In the genomic region with DNA sequence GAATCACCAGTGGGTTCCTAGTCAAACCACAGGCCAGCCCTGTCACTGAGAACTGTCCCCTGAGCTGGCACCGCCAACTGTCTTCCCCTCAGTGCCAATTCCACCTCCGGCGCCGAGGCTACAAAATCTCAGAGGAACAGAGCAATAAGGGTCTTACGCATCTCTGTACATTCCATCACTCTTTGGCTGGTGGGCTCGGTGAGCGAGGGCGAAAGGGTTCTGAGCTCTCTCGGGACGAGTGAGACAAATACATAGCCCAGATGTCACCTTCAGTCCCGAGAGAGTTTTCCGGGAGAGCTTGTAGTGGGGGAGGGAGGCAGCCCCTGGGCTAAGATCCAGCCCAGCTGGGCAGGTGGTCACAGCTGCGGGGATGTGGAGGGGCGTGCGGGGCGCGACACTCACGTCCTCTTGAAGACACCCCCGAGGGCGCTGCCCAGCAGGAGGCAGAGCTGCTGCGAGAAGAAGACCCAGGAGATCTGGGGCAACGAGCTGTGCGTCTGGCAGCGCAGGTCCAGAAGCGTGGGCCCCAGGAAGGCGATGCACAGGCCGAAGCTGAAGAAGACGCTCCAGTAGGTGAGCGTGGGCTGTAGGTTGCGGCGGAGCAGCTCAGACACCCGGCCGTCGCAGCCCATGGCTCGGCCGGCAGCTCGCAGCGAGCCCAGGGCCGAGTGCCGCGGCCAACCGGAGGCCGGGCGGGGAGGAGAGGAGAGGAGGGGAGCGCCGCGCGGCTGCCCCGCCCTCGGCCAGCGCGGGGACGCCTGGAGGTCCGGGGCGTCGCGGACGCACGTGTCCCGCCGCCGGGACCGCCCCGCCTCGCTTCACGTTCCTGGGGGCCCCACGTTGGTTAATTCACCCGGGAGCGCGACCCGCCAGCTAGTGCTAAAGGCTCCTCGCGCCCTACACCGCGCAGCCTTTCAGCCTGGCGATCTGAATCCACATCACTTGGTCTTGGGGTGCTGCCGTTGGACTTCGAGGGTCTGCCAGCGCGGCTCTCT, we compare ENCODE assay signal across 8 mouse cellular contexts. TPM values are rescaled to one million over a fixed set of nuclear protein-coding genes. Genes with fewer than 3 reads are reported as not detected.
A peak's percentile ranks its signal among the peaks of the same experiment; 100 is the strongest.
DNase-seq lines count a peak whose midpoint lies in the region; ATAC-seq and TF ChIP-seq lines count a peak whose summit lies in the region.

A gene (minus strand): TSS at position 802 of the 995 bp plus-strand sequence.

- ATAC-seq in Patski = peak; percentile 67
- ATAC-seq in hindbrain, embryonic 13.5 days (ENCODE audit: low FRiP score) = peak; percentile 84

- peak within 1 kb of the TSS; percentile 92 for H3K4me2 ChIP-seq in hindbrain, embryonic 13.5 days

- CTCF ChIA-PET in Patski (lab: Charles Lee) = interaction anchor here (1.4 kb wide), 1 partner anchor 11 kb away, joined by 4 read pairs; no protein-coding TSS in a partner anchor

- no peak within 1 kb of the TSS for H3K27ac ChIP-seq in hindbrain, embryonic 13.5 days

- POLR2A ChIA-PET in Patski (lab: Charles Lee) = no interaction called here

- WGBS in hindbrain, embryonic 13.5 days = 2% methylated on average over 80 of the region's 80 CpGs

- no peaks in the 10 kb centered on the region for H3K9me3 ChIP-seq in hindbrain, embryonic 13.5 days

- in situ Hi-C loops in Patski (cut with MboI; ENCODE audit: low pct_unique_long_range_greater_than_20kb) = no loop called here

- no peaks in the 10 kb centered on the region for H3K36me3 ChIP-seq in hindbrain, embryonic 13.5 days

- peaks cover 13% of the 10 kb centered on the region for H3K4me1 ChIP-seq in hindbrain, embryonic 13.5 days (replicated peaks)

- peaks cover 52% of the 10 kb centered on the region for H3K27me3 ChIP-seq in Patski
- H3K27me3 ChIP-seq in hindbrain, embryonic 13.5 days = peaks cover 58% of the 10 kb centered on the region

- H3K9ac ChIP-seq in hindbrain, embryonic 13.5 days = peak within 1 kb of the TSS; percentile 77

- no peak for TF ChIP-seq CTCF in Patski (IDR thresholded peaks at IDR 0.05)

- H3K4me3 ChIP-seq in hindbrain, embryonic 13.5 days = peak within 1 kb of the TSS; percentile 50

- DNase-seq in Patski (ENCODE audit: low read depth, low spot score) = no peak
- peak; percentile 71 for DNase-seq in cerebellum, adult 8-10 months
- DNase-seq in frontal cortex, postnatal 14 days (ENCODE audit: low spot score in 2 of 2) = peak; percentile 25 to 37
- DNase-seq in layer of hippocampus, postnatal 36 days = peak; percentile 40 to 54
- peak; percentile 28 for DNase-seq in lung, postnatal 25 days (ENCODE audit: low spot score)
- DNase-seq in right cerebral cortex, adult 2 months (ENCODE audit: low spot score in 2 of 2) = peak; percentile 44 to 57
- peak; percentile 33 to 48 for DNase-seq in urinary bladder, postnatal 36 days (ENCODE audit: low spot score in 2 of 2)

RNA-seq across cellular contexts. Expression of the gene that starts here (rescaled TPM):
- polyA plus RNA-seq in Patski (2021) = 17.7 TPM
- 6.8 and 7.2 TPM in 2 replicates for polyA plus RNA-seq in hindbrain, embryonic 13.5 days (2015; fragmentation: Nextera tagmentation; extraction: Ambion mirVana)
- total RNA-seq in layer of hippocampus, postnatal 36 days (2021) = 10 to 100 TPM; 58.3 to 62.8 TPM
